Mouse (Mus musculus) megakaryocyte, embryonic 14.5 days (primary cell): ENCODE results near the gene Arel1.

ENCODE experiments used
- FLI1 ChIP-seq: IDR thresholded peaks from 2 replicates; pipeline ENCODE4 v1.6.1; 2012; ENCODE audit warnings: low read length, inconsistent platforms, mixed read lengths
- GATA1 ChIP-seq: IDR thresholded peaks from 3 replicates; pipeline ENCODE4 v1.6.1; 2012; ENCODE audit warnings: mixed read lengths, low read length, inconsistent platforms, borderline replicate concordance

DNA sequence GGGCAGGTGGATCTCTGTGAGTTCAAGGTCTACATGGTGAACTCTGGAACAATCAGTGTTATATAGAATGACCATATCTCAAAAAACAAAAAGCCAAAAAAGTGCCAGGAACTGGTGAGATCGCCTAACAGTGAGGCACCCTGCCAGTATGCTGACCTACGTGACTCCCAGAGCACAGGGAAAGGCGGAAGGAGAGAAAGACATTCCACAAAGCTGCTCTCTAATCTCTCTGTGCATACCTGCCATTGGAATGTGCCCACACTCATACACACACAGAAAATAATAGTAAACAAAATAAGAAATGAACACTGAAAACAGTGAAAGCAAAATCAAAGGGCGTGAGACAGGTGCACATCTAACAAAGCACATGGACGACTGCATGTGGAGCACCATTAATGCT lies 35.4 kb downstream of the Arel1 start:
- TF ChIP-seq GATA1 (no peak), FLI1 (no peak)
